Mouse (Mus musculus): Measurements from ENCODE around the gene Rlbp1.

DNA sequence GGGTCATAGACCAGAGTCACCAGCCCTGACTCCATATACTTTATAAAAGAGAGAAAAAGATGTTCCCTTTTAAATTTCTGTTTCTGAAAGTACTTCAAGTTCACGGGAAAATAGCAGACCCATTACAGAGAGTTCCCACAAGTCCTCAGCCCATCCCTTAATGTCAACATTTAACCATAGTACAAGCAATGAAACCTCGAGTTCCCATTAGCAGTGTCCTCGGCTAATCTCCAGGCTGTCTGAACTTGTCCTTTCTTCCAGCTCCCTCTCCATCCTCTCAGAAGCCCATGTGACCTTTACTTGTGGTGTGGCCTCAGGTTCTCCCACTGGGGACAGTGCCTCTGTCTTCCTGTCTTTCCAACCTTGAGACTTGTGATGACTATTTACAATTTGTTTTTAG lies 53.4 kb downstream of the Rlbp1 start:
- no peak for TF ChIP-seq UBTF (IDR thresholded peaks at IDR 0.05; ENCODE audit: borderline replicate concordance, insufficient read depth, low read depth, low read length)
- no peak for TF ChIP-seq USF1 (IDR thresholded peaks at IDR 0.05; ENCODE audit: low read depth, low read length)
- TF ChIP-seq CTCF (IDR thresholded peaks at IDR 0.05 in 2 of 3, conservative IDR thresholded peaks at IDR 0.05 in 1 of 3; ENCODE audit: control insufficient read depth in 1 of 3, insufficient read depth in 1 of 3, low read depth in 2 of 3, low read length in 3 of 3, poor library complexity in 1 of 3, severe bottlenecking in 1 of 3): no peak
- no peak for TF ChIP-seq POLR2A (IDR thresholded peaks at IDR 0.05; ENCODE audit: control insufficient read depth in 1 of 2, insufficient read depth in 1 of 2, low read depth in 1 of 2, low read length in 2 of 2, poor library complexity in 1 of 2)
- TF ChIP-seq USF2 (IDR thresholded peaks at IDR 0.05; ENCODE audit: borderline replicate concordance in 1 of 2, insufficient read depth in 1 of 2, low read depth in 1 of 2, low read length in 2 of 2): no peak
- no peak for TF ChIP-seq MAX (IDR thresholded peaks at IDR 0.05; ENCODE audit: low read length)
